In the genomic region with DNA sequence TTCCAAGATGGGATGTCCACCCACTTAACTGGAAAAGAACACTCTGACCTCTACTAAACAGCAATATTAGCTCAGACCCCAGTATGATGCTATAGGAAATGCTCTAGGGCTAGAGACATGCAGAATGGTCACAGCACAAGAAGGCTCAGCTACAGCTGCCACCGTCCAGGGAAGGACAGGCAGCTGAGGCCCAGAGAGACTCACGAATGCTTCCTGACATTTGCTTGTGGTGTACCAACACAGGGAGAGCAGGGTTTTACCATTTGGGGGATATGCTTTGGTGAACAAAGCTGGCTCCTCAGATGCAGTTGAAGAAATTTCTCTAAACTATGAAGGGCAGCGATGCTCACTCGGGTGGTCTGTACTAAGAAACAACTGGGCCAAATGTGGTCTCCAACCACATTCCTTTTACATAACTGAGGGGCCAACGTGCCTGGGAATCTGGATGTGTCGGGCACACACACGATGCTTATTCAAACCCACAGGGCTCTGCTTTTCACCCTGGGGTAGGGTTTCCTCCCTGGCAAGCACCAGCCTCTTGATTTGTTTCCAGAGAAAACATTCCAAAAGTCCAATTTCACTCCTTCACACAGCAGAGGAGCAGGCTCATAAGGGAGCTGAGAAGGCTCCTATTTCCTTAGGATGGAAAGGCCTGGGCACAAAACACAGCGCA, we compare ENCODE assay signal across 13 mouse cellular contexts.
DNase-seq lines count a peak whose midpoint lies in the region; ATAC-seq and TF ChIP-seq lines count a peak whose summit lies in the region.
"Had no signal": no experiment of that assay in that cellular context is flagged by ENCODE, and none has a peak within 500 bp of the region (broad histone marks: within the 10 kb centered on the region; RNA-seq: fewer than 3 reads in every experiment).

No protein-coding gene starts in this region.

- TF ChIP-seq POLR2A in kidney, adult 2 months (IDR thresholded peaks at IDR 0.05; ENCODE audit: low read depth, low read length), result no peak

- no peaks in the 10 kb centered on the region for H3K9me3 ChIP-seq in intestine, embryonic 16.5 days (ENCODE audit: control insufficient read depth, low read length)

- peak; percentile 67 for DNase-seq in kidney, adult 2 months
- no peak for DNase-seq in kidney, adult 11 months
- peak; percentile 70 for DNase-seq in 3134 (ENCODE audit: extremely low read depth, insufficient read length, low spot score)
- peak; percentile 89 for DNase-seq in Muller cell, postnatal 12 days (ENCODE audit: inconsistent ontology term)
- no peak for DNase-seq in spleen, postnatal 4 days (ENCODE audit: low spot score in 2 of 2)
- DNase-seq in right cerebral cortex, adult 18-20 months, result no peak
- DNase-seq: cerebellum, adult 8-10 months; gastrocnemius, postnatal 14 days; left cerebral cortex, postnatal 4 days; lung, postnatal 4 days; right cerebral cortex, postnatal 25 days had no signal

- H3K4me2 ChIP-seq in intestine, embryonic 16.5 days (ENCODE audit: low read depth, low read length), result no peak overlapping the region

- no peaks in the 10 kb centered on the region for H3K36me3 ChIP-seq in kidney, adult 2 months (ENCODE audit: control insufficient read depth, insufficient read depth, low read length)
- H3K36me3 ChIP-seq in intestine, embryonic 16.5 days (ENCODE audit: control insufficient read depth, insufficient read depth, low read length), result peaks cover 10% of the 10 kb centered on the region; the same call in 1 of the 2 replicates

- H3K4me3 ChIP-seq in kidney, adult 2 months (ENCODE audit: insufficient read depth, low read depth, low read length), result no peak overlapping the region
- H3K4me3 ChIP-seq in intestine, embryonic 16.5 days (ENCODE audit: low read length), result no peak overlapping the region

- H3K4me1 ChIP-seq in kidney, adult 2 months (ENCODE audit: control insufficient read depth, insufficient read depth, low read length), result peaks cover 10% of the 10 kb centered on the region; the same call in 1 of the 2 replicates
- peaks cover 5% of the 10 kb centered on the region; the same call in 1 of the 2 replicates for H3K4me1 ChIP-seq in intestine, embryonic 16.5 days (ENCODE audit: control insufficient read depth, insufficient read depth, low read length)

- no peak for ATAC-seq in intestine, embryonic 16.5 days
- ATAC-seq: hindbrain, embryonic 16.5 days had no signal

- no peak overlapping the region for H3K9ac ChIP-seq in intestine, embryonic 16.5 days (ENCODE audit: low read depth, low read length)

- no peak for TF ChIP-seq CTCF in kidney, adult 2 months (conservative IDR thresholded peaks at IDR 0.05; ENCODE audit: insufficient read depth, insufficient read length, low read depth, low read length)

- 47% methylated on average over 8 of the region's 8 CpGs for WGBS in kidney, adult 2 months
- 82% methylated on average over 8 of the region's 8 CpGs for WGBS in intestine, embryonic 16.5 days

- H3K27ac ChIP-seq in kidney, adult 2 months (ENCODE audit: insufficient read depth, low read depth, low read length), result no peak overlapping the region
- H3K27ac ChIP-seq in intestine, embryonic 16.5 days (ENCODE audit: low read length), result peak overlapping the region; percentile 39

- H3K27me3 ChIP-seq in kidney, adult 2 months (replicated peaks; ENCODE audit: control insufficient read depth, insufficient read depth, low read length), result no peaks in the 10 kb centered on the region
- no peaks in the 10 kb centered on the region for H3K27me3 ChIP-seq in intestine, embryonic 16.5 days (replicated peaks; ENCODE audit: control insufficient read depth, insufficient read depth, low read length)

Comparison
In these comparisons a context has a peak if more than half of its experiments do, and no peak if none do; other contexts are left out.
1. DNase-seq: peak in kidney, adult 2 months (single experiment), 3134 (single experiment) and Muller cell, postnatal 12 days (single experiment); none in kidney, adult 11 months (single experiment), spleen, postnatal 4 days (0 of 2) and right cerebral cortex, adult 18-20 months (single experiment).